Mouse (Mus musculus) layer of hippocampus, postnatal 25 days (tissue): Measurements from ENCODE around the gene Rsu1. TPM values are rescaled to one million over a fixed set of nuclear protein-coding genes. Genes with fewer than 3 reads are reported as not detected.

Experiments used
- DNase-seq, 2 experiments: peaks; one replicate each; pipeline ENCODE4 v3.0.0; 2022; ENCODE audit warnings: mixed read lengths in 2 of 2, low spot score in 1 of 2; ENCODE audit errors: extremely low spot score in 1 of 2
- total RNA-seq, 2 experiments: library from RNA; stranded (reverse); gene quantifications; 2 replicates each; pipeline ENCODE4 v1.2.3; 2021

Rsu1 gene
- total RNA-seq, 2 experiments from 2014 or later = 38.2 to 40.0 TPM

- no peak for DNase-seq
These were observed 187.0 kb downstream of the Rsu1 start for GRCm38 (mm10) chr2:13084223-13084622.

- no peak for DNase-seq
These were observed 190.7 kb downstream of the Rsu1 start for GRCm38 (mm10) chr2:13080476-13080875.

DNA sequence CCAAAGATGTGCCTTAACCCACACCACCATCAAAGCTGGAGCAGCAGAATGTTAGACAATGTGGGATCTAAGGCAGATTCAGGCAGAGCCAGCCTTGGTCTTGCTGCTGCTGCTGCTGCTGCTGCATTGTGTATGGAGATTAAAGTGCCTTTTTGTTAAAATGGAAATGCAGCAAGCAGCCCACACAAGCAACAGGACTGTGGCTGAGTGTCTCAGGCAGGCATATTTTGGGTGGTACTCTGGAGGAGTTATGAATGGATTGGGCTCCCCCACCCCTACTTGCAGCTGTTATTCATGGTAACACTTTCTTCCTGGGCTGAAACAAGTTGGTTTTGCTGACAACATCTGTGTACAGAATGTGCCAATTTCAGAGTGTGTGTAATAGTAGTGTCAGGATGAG, 199.0 kb downstream of the Rsu1 start:
- no peak for DNase-seq

DNA sequence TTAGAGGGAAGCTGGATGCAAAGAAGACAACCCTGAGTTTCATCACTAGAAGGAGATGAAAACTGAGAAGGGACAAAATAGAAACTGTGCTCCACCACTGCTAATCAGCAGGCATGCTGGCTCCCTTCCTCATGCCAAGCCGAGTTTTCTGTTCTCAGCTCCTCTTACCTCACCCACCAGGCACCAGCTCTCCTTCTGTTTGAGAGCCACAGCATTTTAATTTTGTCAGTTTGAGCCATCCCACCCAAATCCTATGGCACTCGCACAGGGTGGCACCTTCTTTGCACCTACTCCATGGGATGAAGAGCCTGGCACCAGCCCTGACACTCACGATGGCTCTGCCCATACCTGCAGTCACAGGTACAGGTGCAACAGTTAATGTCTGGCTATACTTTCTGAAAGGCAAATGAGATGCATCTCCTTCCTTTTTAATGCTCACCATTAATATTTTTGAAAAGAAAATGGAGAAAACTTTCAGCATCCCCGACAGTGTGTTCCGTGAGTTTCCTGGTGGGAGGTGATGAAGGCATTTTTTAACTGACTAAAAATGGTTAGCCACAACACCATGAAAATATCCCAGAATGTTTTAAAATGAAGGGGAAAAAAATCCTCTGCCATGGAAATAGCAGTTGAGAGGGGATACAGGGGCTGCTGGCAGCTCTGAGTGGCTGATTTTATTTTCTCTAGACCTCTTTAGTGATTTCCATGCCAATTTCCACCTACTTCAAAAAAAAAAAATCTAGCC, 210.6 kb downstream of the Rsu1 start:
- no peak for DNase-seq

- DNase-seq = no peak
These were observed 222.6 kb downstream of the Rsu1 start for GRCm38 (mm10) chr2:13048649-13049048.

GRCm38 (mm10) chr2:13044555-13044954, 226.7 kb downstream of the Rsu1 start:
- DNase-seq = no peak

DNA sequence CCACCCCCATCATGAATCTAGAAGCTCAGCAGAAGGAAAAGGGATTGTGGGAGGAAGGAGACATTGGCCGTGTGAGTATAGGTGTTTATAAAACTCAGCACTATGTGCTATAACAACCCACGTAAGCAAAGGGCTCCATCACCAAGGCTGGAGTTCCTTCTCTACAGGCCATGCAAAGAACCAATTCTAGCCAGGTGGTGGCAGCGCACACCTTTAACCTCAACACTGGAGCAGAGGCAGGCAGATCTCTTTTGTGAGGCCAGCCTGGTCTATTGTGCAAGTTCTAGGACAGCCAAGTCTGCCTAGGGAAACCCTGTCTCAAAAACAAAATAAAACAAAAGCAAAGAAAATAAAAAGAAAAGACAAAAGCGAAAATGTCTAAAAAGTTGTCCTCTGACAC, 231.4 kb downstream of the Rsu1 start:
- no peak for DNase-seq

DNA sequence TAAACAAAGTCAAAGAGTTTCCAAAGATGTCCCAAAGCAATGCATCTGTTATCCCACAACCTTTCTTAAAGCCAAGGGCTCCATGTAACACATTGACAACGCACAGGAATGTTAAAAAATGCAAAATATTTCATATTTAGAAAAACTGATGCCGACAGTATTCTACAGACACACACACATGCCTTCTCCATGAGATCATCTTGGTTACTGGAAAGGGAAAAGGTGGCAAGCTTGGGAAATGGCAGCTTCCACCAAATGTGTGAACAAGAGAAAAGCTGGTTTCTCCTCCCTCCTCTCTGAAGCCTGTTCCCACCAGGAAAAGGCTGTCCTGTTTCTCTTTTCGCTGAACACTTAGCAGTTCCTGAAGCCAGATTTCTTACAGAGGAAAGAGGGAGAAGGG, 232.4 kb downstream of the Rsu1 start:
- no peak for DNase-seq

Other genes starting within 250 kb of the Rsu1 start
- under 1 TPM; 0.10 to 0.14 TPM for gene Cubn, start 220.4 kb upstream of the Rsu1 start, total RNA-seq